Mouse (Mus musculus): Measurements from ENCODE around the gene Klhl25. TPM values are rescaled to one million over a fixed set of nuclear protein-coding genes. Genes with fewer than 3 reads are reported as not detected.

Gene Klhl25
- polyA plus RNA-seq, 2 experiments = 7.9 to 8.9 TPM

GRCm38 (mm10) chr7:75865026-75865425 is 16.9 kb downstream of the Klhl25 start:
- WGBS (ENCODE audit: insufficient replicate concordance) = 93% methylated on average over 6 of the region's 6 CpGs
- Histone ChIP-seq H3K27ac (no peak overlapping the region), H3K9me3 (ENCODE audit: control insufficient read depth, low read length) (no peaks in the 10 kb centered on the region), H3K9ac (replicated peaks) (no peak overlapping the region), H3K4me3 (ENCODE audit: insufficient read depth in 1 of 2, low read depth in 2 of 2, low read length in 2 of 2) (no peak overlapping the region), H3K4me2 (ENCODE audit: low read depth) (no peak overlapping the region), H3K4me1 (replicated peaks; ENCODE audit: control insufficient read depth in 2 of 2, insufficient read depth in 2 of 2, low read length in 1 of 2) (peaks cover 27% of the 10 kb centered on the region in 2 experiments), H3K36me3 (replicated peaks; ENCODE audit: control insufficient read depth, insufficient read depth, low read depth) (peaks cover 26% of the 10 kb centered on the region), H3K27me3 (ENCODE audit: control insufficient read depth, insufficient read depth, low read length) (no peaks in the 10 kb centered on the region)
- TF ChIP-seq EP300 (IDR thresholded peaks at IDR 0.05; ENCODE audit: low read depth) = no peak
- TF ChIP-seq CTCF (IDR thresholded peaks at IDR 0.05; ENCODE audit: low read depth) = no peak
- DNase-seq (ENCODE audit: low read depth in 3 of 3, low spot score in 3 of 3) = no peak
- no peak for ATAC-seq (ENCODE audit: insufficient read depth)

DNA sequence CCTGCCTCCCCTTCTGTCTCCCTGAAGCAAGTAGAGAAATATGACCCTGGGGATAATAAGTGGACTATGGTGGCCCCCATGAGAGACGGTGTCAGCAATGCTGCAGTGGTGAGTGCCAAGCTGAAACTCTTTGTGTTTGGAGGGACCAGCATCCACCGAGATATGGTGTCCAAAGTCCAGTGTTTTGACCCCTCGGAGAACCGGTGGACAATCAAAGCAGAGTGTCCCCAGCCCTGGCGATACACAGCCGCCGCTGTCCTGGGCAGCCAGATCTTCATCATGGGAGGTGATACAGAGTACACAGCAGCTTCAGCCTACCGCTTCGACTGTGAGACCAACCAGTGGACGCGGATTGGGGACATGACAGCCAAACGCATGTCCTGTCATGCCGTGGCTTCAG is 18.4 kb downstream of the Klhl25 start:
- Histone ChIP-seq H3K4me2 (ENCODE audit: low read depth) (no peak overlapping the region), H3K4me1 (replicated peaks; ENCODE audit: control insufficient read depth in 2 of 2, insufficient read depth in 2 of 2, low read length in 1 of 2) (peaks cover 27% of the 10 kb centered on the region in 2 experiments)
- no peak for ATAC-seq (ENCODE audit: insufficient read depth)

DNA sequence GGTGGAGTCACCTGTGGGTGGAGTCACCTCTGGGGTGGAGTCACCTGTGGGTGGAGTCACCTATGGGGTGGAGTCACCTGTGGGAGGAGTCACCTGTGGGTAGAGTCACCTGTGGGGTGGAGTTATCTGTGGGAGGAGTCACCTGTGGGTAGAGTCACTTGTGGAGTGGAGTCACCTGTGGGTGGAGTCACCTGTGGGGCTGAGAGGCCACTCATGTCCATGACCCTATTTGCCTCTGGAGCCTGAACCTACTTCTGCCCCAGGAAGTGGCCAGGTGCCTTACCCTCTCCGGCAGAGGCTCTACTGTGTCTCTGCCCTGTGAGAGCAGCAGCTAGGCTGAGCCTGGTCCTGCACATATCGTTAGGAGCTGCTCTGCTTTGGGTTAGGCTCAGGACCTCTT is 20.6 kb downstream of the Klhl25 start:
- Histone ChIP-seq H3K27ac (no peak overlapping the region), H3K9me3 (ENCODE audit: control insufficient read depth, low read length) (no peaks in the 10 kb centered on the region), H3K9ac (replicated peaks) (no peak overlapping the region), H3K36me3 (replicated peaks; ENCODE audit: control insufficient read depth, insufficient read depth, low read depth) (peaks cover 29% of the 10 kb centered on the region), H3K4me1 (replicated peaks; ENCODE audit: control insufficient read depth in 2 of 2, insufficient read depth in 2 of 2, low read length in 1 of 2) (peaks cover 10 to 12% of the 10 kb centered on the region in 2 experiments), H3K4me3 (ENCODE audit: insufficient read depth in 1 of 2, low read depth in 2 of 2, low read length in 2 of 2) (no peak overlapping the region), H3K27me3 (ENCODE audit: control insufficient read depth, insufficient read depth, low read length) (no peaks in the 10 kb centered on the region), H3K4me2 (ENCODE audit: low read depth) (no peak overlapping the region)
- ATAC-seq (ENCODE audit: insufficient read depth) = no peak
- no peak for DNase-seq (ENCODE audit: low read depth in 3 of 3, low spot score in 3 of 3)
- TF ChIP-seq EP300 (IDR thresholded peaks at IDR 0.05; ENCODE audit: low read depth) (no peak), CTCF (IDR thresholded peaks at IDR 0.05; ENCODE audit: low read depth) (no peak)
- whole genome bisulfite sequencing (ENCODE audit: insufficient replicate concordance) = 77% methylated on average over 2 of the region's 2 CpGs

More for the DNA sequence above, 18.4 kb downstream of the Klhl25 start:
- 90% methylated on average over 13 of the region's 13 CpGs for WGBS (ENCODE audit: insufficient replicate concordance)
- Histone ChIP-seq H3K27ac (no peak overlapping the region), H3K9me3 (ENCODE audit: control insufficient read depth, low read length) (no peaks in the 10 kb centered on the region), H3K27me3 (ENCODE audit: control insufficient read depth, insufficient read depth, low read length) (no peaks in the 10 kb centered on the region), H3K4me3 (ENCODE audit: insufficient read depth in 1 of 2, low read depth in 2 of 2, low read length in 2 of 2) (no peak overlapping the region), H3K36me3 (replicated peaks; ENCODE audit: control insufficient read depth, insufficient read depth, low read depth) (peaks cover 26% of the 10 kb centered on the region), H3K9ac (replicated peaks) (no peak overlapping the region)
- TF ChIP-seq EP300 (IDR thresholded peaks at IDR 0.05; ENCODE audit: low read depth) = no peak
- TF ChIP-seq CTCF (IDR thresholded peaks at IDR 0.05; ENCODE audit: low read depth) = no peak
- no peak for DNase-seq (ENCODE audit: low read depth in 3 of 3, low spot score in 3 of 3)

GRCm38 (mm10) chr7:75870551-75870950 is 22.4 kb downstream of the Klhl25 start:
- ATAC-seq (ENCODE audit: insufficient read depth) = no peak
- Histone ChIP-seq H3K36me3 (replicated peaks; ENCODE audit: control insufficient read depth, insufficient read depth, low read depth) (peaks cover 27% of the 10 kb centered on the region), H3K9me3 (ENCODE audit: control insufficient read depth, low read length) (no peaks in the 10 kb centered on the region), H3K4me2 (ENCODE audit: low read depth) (no peak overlapping the region), H3K9ac (replicated peaks) (no peak overlapping the region), H3K27me3 (ENCODE audit: control insufficient read depth, insufficient read depth, low read length) (no peaks in the 10 kb centered on the region), H3K4me1 (replicated peaks; ENCODE audit: control insufficient read depth in 2 of 2, insufficient read depth in 2 of 2, low read length in 1 of 2) (0 out of 4 replicates have a peak, but pooled peaks cover 0 to 2% of the 10 kb centered on the region in 2 experiments), H3K27ac (no peak overlapping the region), H3K4me3 (ENCODE audit: insufficient read depth in 1 of 2, low read depth in 2 of 2, low read length in 2 of 2) (no peak overlapping the region)
- TF ChIP-seq EP300 (IDR thresholded peaks at IDR 0.05; ENCODE audit: low read depth) (no peak), CTCF (IDR thresholded peaks at IDR 0.05; ENCODE audit: low read depth) (no peak)
- WGBS (ENCODE audit: insufficient replicate concordance) = 78% methylated on average over 9 of the region's 9 CpGs
- DNase-seq (ENCODE audit: low read depth in 3 of 3, low spot score in 3 of 3) = no peak

DNA sequence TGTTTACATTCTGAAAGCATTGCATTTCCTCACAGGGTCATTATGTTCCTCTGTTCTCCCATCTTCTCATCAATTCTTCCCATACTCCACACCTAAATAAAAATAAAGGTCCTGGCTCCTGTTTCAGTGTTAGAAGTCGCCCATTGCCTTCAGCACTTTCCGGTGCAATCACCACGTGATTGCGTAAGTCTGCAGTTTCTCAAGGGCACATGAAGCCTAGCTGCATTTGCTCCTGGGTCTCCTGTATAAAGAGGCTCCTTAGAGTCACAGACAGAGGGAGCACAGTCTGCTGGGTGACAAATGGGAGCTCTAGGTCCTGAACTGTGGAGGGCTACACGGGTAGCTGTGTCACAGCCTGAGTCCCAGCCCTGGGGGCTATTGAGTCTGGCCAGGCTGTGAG is 24.1 kb downstream of the Klhl25 start:
- peaks cover 10% of the 10 kb centered on the region for H3K36me3 ChIP-seq (replicated peaks; ENCODE audit: control insufficient read depth, insufficient read depth, low read depth)

More for the DNA sequence above, 24.1 kb downstream of the Klhl25 start:
- Histone ChIP-seq H3K9ac (replicated peaks) (no peak overlapping the region), H3K4me1 (replicated peaks; ENCODE audit: control insufficient read depth in 2 of 2, insufficient read depth in 2 of 2, low read length in 1 of 2) (0 out of 4 replicates have a peak, but pooled peaks cover 0 to 2% of the 10 kb centered on the region in 2 experiments), H3K27me3 (ENCODE audit: control insufficient read depth, insufficient read depth, low read length) (no peaks in the 10 kb centered on the region), H3K27ac (no peak overlapping the region), H3K9me3 (ENCODE audit: control insufficient read depth, low read length) (no peaks in the 10 kb centered on the region), H3K4me2 (ENCODE audit: low read depth) (no peak overlapping the region), H3K4me3 (ENCODE audit: insufficient read depth in 1 of 2, low read depth in 2 of 2, low read length in 2 of 2) (no peak overlapping the region)
- TF ChIP-seq EP300 (IDR thresholded peaks at IDR 0.05; ENCODE audit: low read depth) (no peak), CTCF (IDR thresholded peaks at IDR 0.05; ENCODE audit: low read depth) (no peak)
- WGBS (ENCODE audit: insufficient replicate concordance) = 55% methylated on average over 5 of the region's 5 CpGs
- no peak for DNase-seq (ENCODE audit: low read depth in 3 of 3, low spot score in 3 of 3)
- no peak for ATAC-seq (ENCODE audit: insufficient read depth)
